Mouse (Mus musculus) cerebellum, postnatal 36 days (tissue): ENCODE measurements around the gene Meox2.
A peak's percentile ranks its signal among the peaks of the same experiment; 100 is the strongest.
"Not testable (repeated sequence)": the region's sequence is repeated elsewhere in the genome, so short reads cannot be mapped to it uniquely, and the experiment has no call there.

Experiments used
- DNase-seq, 2 experiments: peaks; one replicate each; pipeline ENCODE4 v3.0.0; 2021 to 2022; ENCODE audit warnings: mixed read lengths in 2 of 2

The Meox2 gene

DNA sequence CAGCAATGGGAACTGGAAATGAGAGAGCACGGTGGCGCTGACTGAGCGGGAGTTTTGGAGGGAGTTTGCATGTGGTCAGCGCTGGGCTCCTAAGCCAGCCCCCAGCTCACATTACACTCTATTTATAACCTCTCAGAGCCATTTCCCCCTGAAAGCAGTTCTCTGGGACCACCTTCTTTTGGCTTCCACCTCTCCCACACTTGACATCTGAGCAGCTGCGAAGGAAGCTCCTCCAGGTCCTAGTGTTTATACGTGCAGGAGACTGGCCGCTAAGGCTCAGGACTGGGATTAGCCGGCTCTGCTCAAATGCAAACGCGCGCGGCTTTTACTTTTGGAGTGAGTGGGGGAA, at the start of gene Meox2:
Gene Meox2 (plus strand): TSS at position 151 of the 349 bp plus-strand sequence.
- no peak for DNase-seq

DNA sequence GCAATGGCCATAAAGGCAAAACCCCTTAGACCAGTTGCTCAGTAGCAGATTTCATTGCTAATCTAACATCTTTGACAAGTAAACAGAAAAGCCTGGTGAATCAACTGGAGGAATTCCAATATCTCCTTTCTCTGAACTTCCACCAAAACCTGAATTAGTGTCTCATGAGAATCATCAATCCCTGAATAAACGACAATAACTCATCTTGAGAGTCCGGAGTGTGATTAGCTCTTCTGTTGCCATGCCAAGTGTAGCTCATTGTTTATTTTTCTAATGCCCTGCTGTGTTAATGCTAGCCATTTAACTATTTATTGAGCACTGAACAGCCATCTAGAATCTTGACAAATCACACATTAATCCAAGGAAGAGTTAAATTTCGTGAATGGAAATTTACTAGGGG, 35.7 kb upstream of the Meox2 start:
- DNase-seq = no peak

DNA sequence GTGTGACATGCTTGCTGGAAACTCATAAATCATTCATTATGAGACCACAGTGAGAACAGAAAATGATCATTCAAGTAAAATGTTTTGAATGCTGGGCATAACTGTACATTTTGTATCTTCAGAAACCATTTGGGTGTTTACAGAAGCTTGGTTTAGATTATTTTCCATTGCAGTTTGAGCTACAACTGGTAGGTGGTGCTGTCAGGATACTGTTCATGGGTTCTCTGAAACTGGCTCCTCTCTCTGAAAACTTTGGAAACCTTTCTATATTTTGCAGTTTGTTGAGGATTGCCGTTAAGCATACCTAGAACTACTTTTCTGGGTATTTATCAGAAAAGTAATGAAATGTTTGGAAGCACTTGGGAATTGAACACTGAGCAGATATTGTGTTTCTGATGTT, 31.0 kb upstream of the Meox2 start:
- DNase-seq = no peak

DNA sequence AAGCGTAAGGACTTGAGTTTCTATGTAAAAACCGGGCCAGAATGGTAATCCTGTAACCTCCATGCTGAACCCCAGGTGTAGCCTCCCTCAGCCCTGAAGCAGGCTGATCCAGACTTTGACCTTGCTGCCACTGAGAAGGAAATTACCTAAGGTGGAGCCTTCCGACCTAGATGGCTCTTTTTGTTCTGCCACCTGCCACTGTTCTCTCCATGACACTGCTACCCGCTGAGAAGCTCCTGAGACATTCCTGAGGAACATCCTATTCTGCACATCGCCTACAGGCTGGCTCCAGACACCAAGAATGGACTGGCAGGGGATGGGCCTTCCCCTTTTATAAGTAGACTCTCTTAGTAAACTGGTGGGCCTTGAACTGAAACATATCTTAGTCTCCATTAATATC, 28.3 kb upstream of the Meox2 start:
- DNase-seq = not testable (repeated sequence)

DNA sequence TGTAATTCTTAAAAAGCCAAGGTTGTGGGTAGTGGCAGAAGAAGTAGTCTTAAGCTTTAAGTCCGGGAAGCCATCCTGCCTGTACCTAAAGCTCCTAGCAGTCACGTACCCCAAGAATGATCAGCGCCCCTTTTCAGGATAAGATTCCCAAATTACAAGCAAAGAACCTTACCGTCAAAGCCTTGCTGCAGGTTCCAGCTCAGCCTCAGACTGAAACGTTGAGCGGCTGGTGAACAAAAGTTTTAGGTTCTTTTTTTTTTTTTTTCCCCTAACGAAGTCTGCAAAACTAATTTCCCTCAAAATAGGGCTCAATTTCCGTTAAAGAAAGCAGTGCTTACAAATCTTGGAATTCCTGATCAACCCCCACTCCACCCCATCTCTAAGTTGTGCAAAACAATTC, 1.8 kb upstream of the Meox2 start:
- DNase-seq = no peak

DNA sequence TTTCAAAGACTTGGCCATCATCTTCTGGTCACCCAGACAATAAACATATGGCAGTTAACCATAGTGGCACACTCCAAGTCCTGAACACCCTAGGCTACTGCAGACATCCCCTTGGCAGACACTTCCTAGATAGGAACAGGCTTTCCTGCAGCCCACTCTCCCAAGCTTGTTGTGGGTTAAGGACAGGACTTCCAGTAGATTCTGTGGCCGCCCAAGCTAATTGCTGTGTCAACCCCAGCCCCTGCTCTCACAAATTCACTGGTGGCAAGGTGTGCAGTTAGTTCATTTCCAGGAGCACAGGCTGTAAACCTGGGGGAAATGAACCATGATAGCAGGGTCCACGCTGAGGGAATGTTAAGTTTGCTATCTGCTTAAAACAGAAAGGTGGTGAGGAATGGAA, 1.2 kb upstream of the Meox2 start:
- DNase-seq = no peak

DNA sequence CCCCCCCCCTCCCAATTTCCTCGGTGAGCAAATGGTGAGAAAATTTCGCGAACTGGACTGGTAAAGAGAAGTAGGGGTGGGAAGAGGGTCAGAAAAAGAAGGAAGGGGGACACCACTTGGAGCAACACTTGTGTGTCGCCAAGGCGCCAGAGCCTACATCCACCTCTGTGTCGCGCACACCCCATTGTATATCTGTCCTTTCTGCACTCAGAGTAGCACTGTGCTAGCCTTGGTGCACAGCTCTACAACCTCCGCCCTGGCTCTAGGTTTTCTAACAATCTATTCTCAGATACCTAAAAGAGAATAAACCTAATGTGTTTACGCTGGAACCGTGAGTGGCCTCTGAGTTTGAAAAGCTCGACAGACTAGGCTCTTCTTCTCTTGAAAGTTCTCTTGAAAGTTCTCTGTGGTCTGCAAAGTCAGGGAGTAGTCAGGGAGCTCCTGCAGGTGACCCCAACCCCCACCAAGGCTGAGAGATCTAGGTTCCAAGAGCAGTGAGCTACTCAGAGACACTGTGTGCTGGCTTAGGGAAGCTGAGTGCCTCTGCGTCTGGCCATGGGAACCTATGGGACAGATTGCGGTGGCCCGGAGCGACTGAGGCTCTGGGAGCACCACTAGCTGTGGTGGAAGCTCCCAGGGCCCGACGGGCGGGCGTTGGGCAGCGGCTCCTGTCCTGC, 489 bp upstream of the Meox2 start:
- no peak for DNase-seq

DNA sequence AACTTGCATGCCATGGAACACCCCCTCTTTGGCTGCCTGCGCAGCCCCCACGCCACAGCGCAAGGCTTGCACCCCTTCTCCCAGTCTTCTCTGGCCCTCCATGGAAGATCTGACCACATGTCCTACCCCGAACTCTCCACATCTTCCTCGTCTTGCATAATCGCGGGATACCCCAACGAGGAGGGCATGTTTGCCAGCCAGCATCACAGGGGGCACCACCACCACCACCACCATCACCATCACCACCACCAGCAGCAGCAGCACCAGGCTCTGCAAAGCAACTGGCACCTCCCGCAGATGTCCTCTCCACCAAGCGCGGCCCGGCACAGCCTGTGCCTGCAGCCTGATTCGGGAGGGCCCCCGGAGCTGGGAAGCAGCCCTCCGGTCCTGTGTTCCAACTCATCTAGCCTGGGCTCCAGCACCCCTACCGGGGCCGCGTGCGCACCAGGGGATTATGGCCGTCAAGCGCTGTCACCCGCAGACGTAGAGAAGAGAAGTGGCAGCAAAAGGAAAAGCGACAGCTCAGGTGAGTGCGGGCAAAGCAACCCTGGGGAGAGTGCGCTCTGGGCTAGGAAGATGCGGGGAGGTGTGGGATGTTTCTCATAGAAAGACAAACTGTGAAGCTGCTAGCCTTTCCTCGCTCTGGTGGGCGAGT, 606 bp downstream of the Meox2 start:
- peak in 1 of 2 experiments; percentile 2 for DNase-seq

DNA sequence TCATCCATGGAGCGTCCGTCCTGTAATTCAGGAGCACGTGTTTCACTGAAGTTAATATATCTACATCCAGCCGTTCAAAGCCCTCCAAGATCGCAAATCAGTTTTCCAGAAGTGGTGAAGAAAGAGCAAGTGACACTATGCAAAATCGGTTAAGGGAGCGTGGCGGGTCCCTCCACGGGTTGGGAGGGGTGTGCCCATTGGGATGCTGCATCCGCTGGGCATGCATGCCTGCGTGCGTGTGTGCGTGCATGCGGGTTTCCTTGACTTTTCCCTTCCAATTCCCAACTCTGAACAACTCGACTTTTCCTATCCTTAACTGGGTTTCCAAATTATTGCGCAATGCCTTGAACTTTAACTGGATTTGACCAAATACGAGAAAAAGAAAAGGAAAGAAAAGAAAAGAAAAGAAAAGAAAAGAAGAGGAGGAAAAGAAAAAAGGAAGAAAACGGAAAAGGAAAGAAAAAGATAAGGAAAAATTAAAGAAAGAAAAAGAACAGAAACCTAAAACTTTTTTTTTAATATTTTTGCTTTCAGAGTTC, 1.2 kb downstream of the Meox2 start:
- no peak for DNase-seq

DNA sequence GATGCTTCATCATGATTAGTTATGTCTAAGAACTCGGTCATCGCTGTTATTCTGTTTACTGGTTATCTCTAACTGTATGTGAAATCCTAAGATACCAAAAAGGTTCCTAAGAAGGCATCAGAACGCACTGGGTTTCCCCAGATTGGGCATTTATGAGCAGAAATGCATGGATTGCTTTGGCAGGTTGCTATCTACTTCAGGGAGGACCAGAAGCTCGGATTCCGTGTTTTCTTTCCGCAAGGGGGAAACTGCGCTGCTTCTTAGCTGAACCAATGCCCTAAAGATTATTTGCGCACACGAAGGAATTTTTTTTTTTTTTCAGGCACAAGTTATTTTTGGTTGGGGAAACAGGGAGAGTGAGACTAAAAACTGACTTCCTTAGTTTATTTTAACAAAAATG, 2.6 kb downstream of the Meox2 start:
- no peak for DNase-seq

DNA sequence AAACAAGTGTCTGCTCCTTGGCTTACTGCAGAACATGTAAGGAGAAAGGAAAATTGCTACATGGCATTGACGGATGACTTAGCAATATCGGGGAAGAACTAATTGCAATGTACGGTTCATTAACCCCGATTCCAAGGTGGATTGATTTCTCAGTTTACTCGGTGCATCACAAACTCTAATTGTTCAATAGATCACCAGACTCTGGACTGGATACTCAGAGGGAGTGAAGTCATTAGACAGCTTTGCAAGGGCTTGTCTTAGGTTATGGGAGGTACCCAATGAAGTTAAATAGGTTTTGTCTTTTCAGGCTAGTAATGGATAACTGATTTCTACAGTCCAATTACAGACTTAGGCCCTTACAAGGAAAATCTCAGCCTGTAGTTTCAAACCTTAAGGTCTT, 10.9 kb downstream of the Meox2 start:
- DNase-seq = no peak

DNA sequence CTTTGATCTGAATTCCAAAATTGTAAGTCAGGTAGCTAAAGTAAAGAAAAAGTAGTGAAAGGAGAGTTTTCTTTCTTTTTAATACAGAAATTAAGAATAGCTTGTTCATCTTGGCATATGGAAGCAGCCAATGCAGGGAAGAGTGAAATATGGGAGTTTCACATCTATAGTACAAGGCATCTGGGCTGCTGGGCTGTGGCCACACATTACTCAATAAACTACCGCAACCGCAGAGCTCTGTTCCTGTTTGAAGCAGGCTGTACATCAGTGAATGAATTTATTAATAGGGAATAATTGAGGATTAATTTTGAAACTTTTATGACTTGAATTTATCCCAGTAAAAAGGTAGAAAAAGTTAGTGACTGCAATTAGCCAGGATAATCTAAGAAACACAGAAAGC, 15.4 kb downstream of the Meox2 start:
- no peak for DNase-seq

DNA sequence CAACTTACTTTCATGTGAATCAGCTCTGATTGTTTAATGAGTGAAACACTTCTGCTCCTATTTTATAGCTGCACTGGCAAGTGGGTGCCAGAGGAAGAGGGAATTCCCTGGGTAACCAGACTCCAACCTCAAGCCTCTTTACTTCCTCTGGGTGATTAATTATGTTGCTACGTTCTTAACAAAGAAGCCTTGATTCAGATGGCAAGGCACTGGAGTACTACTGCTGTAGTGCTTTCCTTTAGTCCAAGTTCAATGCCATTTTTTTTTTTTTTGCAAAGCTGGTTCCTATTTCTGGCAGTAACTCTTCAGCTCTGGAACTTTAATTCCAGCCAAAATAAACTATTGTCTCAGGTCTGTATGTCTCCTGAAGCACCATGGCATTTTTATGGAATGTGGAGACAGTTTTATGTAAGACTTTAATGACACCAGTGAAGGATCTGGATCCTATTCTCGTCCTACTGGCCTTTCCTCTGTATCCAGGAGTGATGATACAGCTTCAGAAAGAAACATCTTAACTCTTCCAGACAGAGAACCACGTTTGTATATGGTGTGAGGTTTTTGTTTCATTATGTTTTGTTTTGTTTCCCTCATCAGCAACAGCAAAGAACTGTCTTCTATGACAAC, 33.9 kb downstream of the Meox2 start:
- no peak for DNase-seq

DNA sequence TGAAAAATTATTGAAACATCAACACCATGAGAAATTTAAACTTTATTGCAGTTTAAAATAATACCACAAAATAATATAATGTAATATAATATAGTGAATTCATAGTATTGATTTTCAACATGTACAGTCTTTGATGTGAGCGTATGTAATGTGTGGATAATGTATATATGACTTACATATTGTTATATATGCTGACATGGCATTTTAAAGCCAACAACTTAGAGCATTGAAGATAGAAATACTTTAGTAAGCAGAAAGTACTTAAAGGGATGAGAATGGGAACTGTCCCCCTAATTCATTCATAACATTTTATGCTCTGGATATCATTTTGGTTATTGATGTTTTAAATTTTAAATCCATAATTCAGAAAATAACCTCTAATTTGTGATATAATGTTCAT, 35.5 kb downstream of the Meox2 start:
- DNase-seq = no peak

DNA sequence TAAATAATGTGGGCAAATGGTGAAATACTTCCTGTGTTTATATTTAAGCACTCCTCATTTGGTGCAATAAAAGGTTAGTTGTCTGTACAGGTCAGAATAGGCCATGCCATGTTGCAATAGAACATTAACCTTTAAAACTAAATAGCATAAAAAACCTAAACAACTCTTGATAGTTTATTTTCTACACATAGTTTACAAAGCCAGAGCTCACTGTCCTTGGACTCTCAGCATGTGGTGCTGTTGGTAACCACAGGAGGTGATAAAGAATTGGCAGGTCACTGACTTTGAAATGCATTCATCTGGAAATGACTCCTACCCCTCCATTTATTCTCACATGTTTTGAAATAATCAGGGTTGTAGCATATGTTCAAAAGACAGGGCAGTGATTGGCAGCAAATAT, 59.4 kb downstream of the Meox2 start:
- DNase-seq = peak; percentile 16 to 24

DNA sequence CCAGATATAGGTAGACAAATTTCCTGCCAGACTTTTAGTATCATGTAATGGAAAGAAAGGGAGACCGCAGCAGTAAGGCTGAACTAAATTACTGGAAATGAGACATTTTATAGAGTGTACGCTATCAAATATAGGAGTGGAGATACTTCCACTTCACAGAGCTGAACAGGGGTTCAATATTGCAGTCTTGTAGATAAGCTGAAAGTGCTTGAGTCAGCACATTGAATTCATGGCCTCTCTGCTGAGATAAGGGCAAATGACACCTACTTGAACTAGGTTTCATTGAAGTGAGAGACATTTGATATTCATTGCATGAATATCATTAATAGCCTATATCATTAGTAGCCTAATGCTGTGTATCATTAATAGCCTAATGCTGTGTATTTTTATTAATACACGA, 65.0 kb downstream of the Meox2 start:
- DNase-seq = no peak

DNA sequence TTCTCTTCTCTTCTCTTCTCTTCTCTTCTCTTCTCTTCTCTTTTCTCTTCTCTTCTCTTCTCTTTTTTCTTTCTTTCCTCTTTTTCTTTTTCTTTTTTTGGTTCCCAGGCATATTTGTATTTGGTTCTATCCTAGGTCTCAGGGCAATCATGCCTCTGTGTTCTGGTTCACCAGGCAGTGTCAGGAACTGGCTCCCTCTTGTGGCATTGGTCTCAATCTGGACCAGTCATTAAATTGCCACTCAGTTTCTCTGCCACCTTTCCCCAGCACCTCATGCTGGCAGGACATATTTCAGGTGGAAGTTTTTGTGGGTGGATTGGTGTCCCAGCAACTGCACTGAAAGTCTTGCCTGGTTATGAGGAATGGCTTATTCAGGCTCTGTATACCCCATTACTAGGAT, 75.3 kb downstream of the Meox2 start:
- no peak for DNase-seq

DNA sequence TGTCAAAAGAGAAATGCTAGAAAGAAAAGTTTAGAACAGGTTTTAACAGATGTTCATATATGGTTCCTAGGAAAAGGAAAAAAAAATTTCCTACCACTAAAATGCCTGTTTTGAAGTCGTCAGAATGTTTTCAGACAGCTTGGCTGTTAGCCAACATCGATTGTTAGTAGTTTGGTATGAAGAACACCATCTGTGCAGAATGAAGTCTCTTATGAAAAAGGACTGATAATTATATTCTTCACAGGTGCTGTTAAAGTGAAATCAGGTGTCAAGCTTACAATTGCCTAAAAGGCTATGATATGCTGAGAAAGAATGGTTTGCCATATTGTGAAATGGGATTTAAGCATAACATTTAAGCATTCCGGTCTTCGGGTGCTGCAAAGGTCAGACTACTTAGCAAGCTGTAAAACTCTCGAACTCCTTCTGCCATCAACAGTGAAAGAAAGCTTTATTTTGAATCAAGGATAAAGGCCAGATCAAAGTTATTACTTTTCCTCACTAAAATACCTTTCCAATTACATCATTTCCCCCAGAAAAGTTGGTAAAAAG, 80.7 kb downstream of the Meox2 start:
- DNase-seq = no peak
